Mouse (Mus musculus): ENCODE measurements at regions not wholly inside any gene's neighbourhood (a gene's known extent, or its start where the extent isn't known, plus 50 kb on each side); places are given as distances from the start of the nearest gene placed in this dataset.

GRCm38 (mm10) chr2:8562948-8563347, 1053.6 kb upstream of the Celf2 start:
- no peak overlapping the region for H3K4me3 ChIP-seq (ENCODE audit: insufficient read depth, low read depth, low read length)
- no peaks in the 10 kb centered on the region for H3K27me3 ChIP-seq (replicated peaks; ENCODE audit: control insufficient read depth, insufficient read depth, low read length)
- TF ChIP-seq CTCF (conservative IDR thresholded peaks at IDR 0.05; ENCODE audit: insufficient read depth, insufficient read length, low read depth, low read length): no peak
- no peak for TF ChIP-seq POLR2A (IDR thresholded peaks at IDR 0.05; ENCODE audit: low read depth, low read length)
- H3K36me3 ChIP-seq (ENCODE audit: control insufficient read depth, insufficient read depth, low read length): no peaks in the 10 kb centered on the region
- no peak for DNase-seq
- no peak overlapping the region for H3K27ac ChIP-seq (ENCODE audit: insufficient read depth, low read depth, low read length)
- WGBS: 66% methylated on average over 6 of the region's 6 CpGs
- no peaks in the 10 kb centered on the region for H3K4me1 ChIP-seq (ENCODE audit: control insufficient read depth, insufficient read depth, low read length)

- H3K4me3 ChIP-seq (ENCODE audit: insufficient read depth, low read depth, low read length): no peak overlapping the region
- no peaks in the 10 kb centered on the region for H3K36me3 ChIP-seq (ENCODE audit: control insufficient read depth, insufficient read depth, low read length)
- no peak overlapping the region for H3K27ac ChIP-seq (ENCODE audit: insufficient read depth, low read depth, low read length)
- no peaks in the 10 kb centered on the region for H3K4me1 ChIP-seq (ENCODE audit: control insufficient read depth, insufficient read depth, low read length)
- H3K27me3 ChIP-seq (replicated peaks; ENCODE audit: control insufficient read depth, insufficient read depth, low read length): no peaks in the 10 kb centered on the region
- TF ChIP-seq CTCF (conservative IDR thresholded peaks at IDR 0.05; ENCODE audit: insufficient read depth, insufficient read length, low read depth, low read length): no peak
- no peak for TF ChIP-seq POLR2A (IDR thresholded peaks at IDR 0.05; ENCODE audit: low read depth, low read length)
- no peak for DNase-seq
Observed at GRCm38 (mm10) chr2:8546116-8546515, 1036.8 kb upstream of the Celf2 start.

GRCm38 (mm10) chr2:8536842-8537241, 1027.5 kb upstream of the Celf2 start:
- no peak for DNase-seq
- no peaks in the 10 kb centered on the region for H3K27me3 ChIP-seq (replicated peaks; ENCODE audit: control insufficient read depth, insufficient read depth, low read length)
- H3K27ac ChIP-seq (ENCODE audit: insufficient read depth, low read depth, low read length): no peak overlapping the region
- TF ChIP-seq CTCF (conservative IDR thresholded peaks at IDR 0.05; ENCODE audit: insufficient read depth, insufficient read length, low read depth, low read length) (no peak), POLR2A (IDR thresholded peaks at IDR 0.05; ENCODE audit: low read depth, low read length) (no peak)
- no peaks in the 10 kb centered on the region for H3K4me1 ChIP-seq (ENCODE audit: control insufficient read depth, insufficient read depth, low read length)
- no peaks in the 10 kb centered on the region for H3K36me3 ChIP-seq (ENCODE audit: control insufficient read depth, insufficient read depth, low read length)
- no peak overlapping the region for H3K4me3 ChIP-seq (ENCODE audit: insufficient read depth, low read depth, low read length)
- 3% methylated on average over 1 of the region's 1 CpGs for WGBS

DNA sequence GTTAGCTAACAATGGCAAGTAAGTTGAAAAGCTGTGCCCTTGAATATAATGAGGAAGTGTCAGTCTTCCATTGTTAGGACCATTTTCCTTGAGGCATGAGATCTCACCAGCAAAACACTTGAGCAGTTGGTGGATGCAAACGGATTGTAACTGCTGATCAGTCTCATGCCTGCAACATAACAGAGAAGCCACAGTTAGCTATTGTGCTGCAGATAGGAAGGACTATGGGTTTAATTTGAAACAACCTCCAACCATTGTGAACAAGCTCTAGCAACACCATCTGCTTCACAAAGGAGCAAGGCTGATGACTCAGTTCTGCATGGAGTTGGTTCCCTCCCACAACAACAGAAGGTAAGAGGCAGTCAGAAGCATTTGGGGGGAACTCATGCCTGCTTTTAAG, 989.1 kb upstream of the Celf2 start:
- WGBS: 24% methylated on average over 1 of the region's 1 CpGs
- TF ChIP-seq CTCF (conservative IDR thresholded peaks at IDR 0.05; ENCODE audit: insufficient read depth, insufficient read length, low read depth, low read length) (no peak), POLR2A (IDR thresholded peaks at IDR 0.05; ENCODE audit: low read depth, low read length) (no peak)
- H3K27ac ChIP-seq (ENCODE audit: insufficient read depth, low read depth, low read length): no peak overlapping the region
- no peak overlapping the region for H3K4me3 ChIP-seq (ENCODE audit: insufficient read depth, low read depth, low read length)
- no peaks in the 10 kb centered on the region for H3K36me3 ChIP-seq (ENCODE audit: control insufficient read depth, insufficient read depth, low read length)
- no peaks in the 10 kb centered on the region for H3K4me1 ChIP-seq (ENCODE audit: control insufficient read depth, insufficient read depth, low read length)
- no peak for DNase-seq
- no peaks in the 10 kb centered on the region for H3K27me3 ChIP-seq (replicated peaks; ENCODE audit: control insufficient read depth, insufficient read depth, low read length)

DNA sequence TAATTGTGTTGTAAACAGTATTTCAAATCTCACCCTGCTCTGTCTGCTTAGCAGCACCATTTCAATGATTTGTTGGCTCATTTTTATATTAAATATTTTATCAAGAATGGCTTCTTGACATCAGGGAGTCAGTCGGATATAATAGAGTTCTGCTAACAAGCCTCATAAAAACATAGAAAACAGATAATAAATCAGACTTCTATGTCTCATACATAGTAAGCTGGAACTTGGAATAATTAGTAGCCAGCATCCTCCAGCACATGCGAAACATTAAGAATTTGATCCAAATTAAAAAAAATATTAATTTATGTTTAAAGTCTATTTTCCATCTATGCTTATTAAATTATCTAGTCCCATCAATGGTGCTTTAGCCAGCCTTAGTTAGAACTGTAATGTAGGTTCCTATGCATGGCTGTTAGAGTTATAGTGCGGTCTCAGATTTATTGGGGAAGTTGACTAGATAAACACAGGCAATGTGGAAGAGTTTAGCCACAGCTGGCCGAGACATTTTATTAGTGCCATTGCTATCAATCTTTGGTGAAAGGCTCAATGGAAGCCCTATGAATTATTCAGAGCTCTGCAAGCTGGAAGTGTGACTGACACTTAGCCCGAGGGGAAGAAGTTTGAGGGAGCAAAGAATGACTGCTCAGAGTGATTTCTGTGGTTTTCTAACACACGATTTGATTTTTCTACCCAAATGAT, 968.6 kb upstream of the Celf2 start:
- TF ChIP-seq CTCF (conservative IDR thresholded peaks at IDR 0.05; ENCODE audit: insufficient read depth, insufficient read length, low read depth, low read length) (no peak), POLR2A (IDR thresholded peaks at IDR 0.05; ENCODE audit: low read depth, low read length) (no peak)
- H3K27me3 ChIP-seq (replicated peaks; ENCODE audit: control insufficient read depth, insufficient read depth, low read length): no peaks in the 10 kb centered on the region
- DNase-seq: no peak
- H3K36me3 ChIP-seq (ENCODE audit: control insufficient read depth, insufficient read depth, low read length): no peaks in the 10 kb centered on the region
- H3K4me1 ChIP-seq (ENCODE audit: control insufficient read depth, insufficient read depth, low read length): no peaks in the 10 kb centered on the region
- no peak overlapping the region for H3K27ac ChIP-seq (ENCODE audit: insufficient read depth, low read depth, low read length)
- WGBS: 31% methylated on average over 6 of the region's 6 CpGs
- H3K4me3 ChIP-seq (ENCODE audit: insufficient read depth, low read depth, low read length): no peak overlapping the region

DNA sequence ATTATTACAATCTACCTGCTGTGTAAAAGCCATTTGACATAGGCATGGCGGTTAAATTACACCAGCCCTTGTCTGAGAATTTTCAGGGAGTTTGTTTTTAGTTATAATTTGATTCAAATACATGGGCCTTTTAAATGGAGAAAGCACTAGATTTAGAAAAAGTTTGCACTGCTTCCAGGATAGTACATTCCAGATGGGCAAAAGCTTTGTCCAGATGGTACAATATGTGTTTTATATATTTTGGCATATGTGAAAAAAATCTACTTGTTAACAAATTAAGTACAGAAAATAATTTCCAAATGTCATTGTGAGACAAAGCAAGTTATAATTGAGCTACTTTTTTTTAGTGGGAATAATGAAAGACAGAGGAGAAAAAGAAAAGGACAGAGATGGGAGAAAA, 961.2 kb upstream of the Celf2 start:
- DNase-seq: no peak
- Histone ChIP-seq H3K4me1 (ENCODE audit: control insufficient read depth, insufficient read depth, low read length) (no peaks in the 10 kb centered on the region), H3K27me3 (replicated peaks; ENCODE audit: control insufficient read depth, insufficient read depth, low read length) (no peaks in the 10 kb centered on the region)

GRCm38 (mm10) chr2:8468989-8469388, 959.6 kb upstream of the Celf2 start:
- WGBS: 39% methylated on average over 2 of the region's 2 CpGs
- Histone ChIP-seq H3K4me1 (ENCODE audit: control insufficient read depth, insufficient read depth, low read length) (no peaks in the 10 kb centered on the region), H3K27me3 (replicated peaks; ENCODE audit: control insufficient read depth, insufficient read depth, low read length) (no peaks in the 10 kb centered on the region), H3K4me3 (ENCODE audit: insufficient read depth, low read depth, low read length) (no peak overlapping the region), H3K27ac (ENCODE audit: insufficient read depth, low read depth, low read length) (no peak overlapping the region), H3K36me3 (ENCODE audit: control insufficient read depth, insufficient read depth, low read length) (no peaks in the 10 kb centered on the region)
- DNase-seq: no peak
- TF ChIP-seq POLR2A (IDR thresholded peaks at IDR 0.05; ENCODE audit: low read depth, low read length): no peak

More for the DNA sequence above, 961.2 kb upstream of the Celf2 start:
- Histone ChIP-seq H3K36me3 (ENCODE audit: control insufficient read depth, insufficient read depth, low read length) (no peaks in the 10 kb centered on the region), H3K4me3 (ENCODE audit: insufficient read depth, low read depth, low read length) (no peak overlapping the region), H3K27ac (ENCODE audit: insufficient read depth, low read depth, low read length) (no peak overlapping the region)
- TF ChIP-seq CTCF (conservative IDR thresholded peaks at IDR 0.05; ENCODE audit: insufficient read depth, insufficient read length, low read depth, low read length) (no peak), POLR2A (IDR thresholded peaks at IDR 0.05; ENCODE audit: low read depth, low read length) (no peak)
- WGBS: 94% methylated on average over 1 of the region's 1 CpGs

Measured in kidney, adult 2 months (tissue).